Mouse (Mus musculus) cerebellum, adult 9-11 months (tissue): ENCODE measurements at regions not wholly inside any gene's neighbourhood (a gene's known extent, or its start where the extent isn't known, plus 50 kb on each side); places are given as distances from the start of the nearest gene placed in this dataset.

Source experiments
- DNase-seq: peaks from one replicate; pipeline ENCODE4 v3.0.0; 2022

GRCm38 (mm10) chr3:154513566-154513965, 82.9 kb upstream of the Cryz start:
- DNase-seq, result no peak

DNA sequence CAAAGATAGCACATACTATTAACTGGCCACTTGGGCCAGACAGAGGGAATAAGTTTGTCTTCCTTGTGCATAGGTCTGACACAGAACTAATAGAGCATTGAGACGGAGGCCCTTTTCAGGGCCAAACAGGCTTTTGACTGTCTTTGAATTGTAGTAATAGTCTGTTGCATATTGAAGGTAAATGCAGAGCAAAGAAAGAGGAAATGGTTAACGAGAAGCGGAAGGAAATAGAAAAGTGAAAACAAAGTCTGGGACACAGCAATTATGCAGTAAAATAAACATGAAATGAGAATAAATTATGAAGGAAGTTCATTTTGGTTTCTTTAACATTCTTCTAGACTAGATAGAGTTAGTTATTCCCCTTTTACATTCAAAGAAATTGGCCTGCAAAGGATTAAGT, 86.4 kb upstream of the Cryz start:
- DNase-seq, result no peak

GRCm38 (mm10) chr3:154509394-154509793, 87.1 kb upstream of the Cryz start:
- DNase-seq, result no peak

GRCm38 (mm10) chr3:154493387-154493920, 103.1 kb upstream of the Cryz start:
- DNase-seq, result no peak

DNA sequence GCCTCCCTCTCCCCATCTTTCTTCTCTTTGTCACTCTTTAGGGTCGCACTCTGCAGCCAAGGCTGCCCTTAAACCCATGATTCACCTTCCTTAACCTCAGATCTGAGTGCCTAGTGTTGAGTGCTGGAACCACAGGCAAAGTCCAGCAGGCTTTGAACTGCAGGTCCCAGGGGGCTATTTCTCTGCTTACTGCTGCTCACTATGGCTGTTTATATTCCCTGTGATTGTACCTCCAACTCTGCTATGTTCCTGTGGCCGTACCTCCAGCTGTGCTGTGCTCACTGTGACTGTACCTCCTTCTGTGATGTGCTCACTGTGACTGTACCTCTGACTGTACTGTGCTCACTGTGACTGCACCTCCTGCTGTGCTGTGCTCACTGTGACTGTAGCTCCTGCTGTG, 124.1 kb upstream of the Cryz start:
- DNase-seq, result no peak

- DNase-seq, result no peak
These were observed 128.7 kb upstream of the Cryz start for GRCm38 (mm10) chr3:154467581-154468374.

DNA sequence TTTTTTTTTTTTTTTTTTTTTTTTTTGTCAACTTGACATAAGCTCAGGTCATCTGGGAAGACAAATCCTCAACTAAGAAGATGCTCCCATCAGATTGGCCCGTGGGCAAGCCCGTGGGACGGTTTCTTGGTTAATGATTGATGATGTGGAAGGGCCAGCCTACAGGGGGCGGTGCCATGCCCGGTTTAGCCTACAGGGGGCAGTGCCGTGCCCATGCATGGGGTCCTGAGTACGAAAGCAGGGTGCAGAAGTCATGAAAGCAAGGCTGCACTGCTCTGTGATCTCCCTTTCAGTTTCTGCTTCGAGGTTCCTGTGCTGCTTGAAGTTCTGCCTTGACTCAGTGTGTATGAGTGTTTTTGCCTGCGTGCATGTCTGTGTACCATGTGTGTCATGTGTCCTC, 127.7 kb upstream of the Lhx8 start:
- no peak for DNase-seq

DNA sequence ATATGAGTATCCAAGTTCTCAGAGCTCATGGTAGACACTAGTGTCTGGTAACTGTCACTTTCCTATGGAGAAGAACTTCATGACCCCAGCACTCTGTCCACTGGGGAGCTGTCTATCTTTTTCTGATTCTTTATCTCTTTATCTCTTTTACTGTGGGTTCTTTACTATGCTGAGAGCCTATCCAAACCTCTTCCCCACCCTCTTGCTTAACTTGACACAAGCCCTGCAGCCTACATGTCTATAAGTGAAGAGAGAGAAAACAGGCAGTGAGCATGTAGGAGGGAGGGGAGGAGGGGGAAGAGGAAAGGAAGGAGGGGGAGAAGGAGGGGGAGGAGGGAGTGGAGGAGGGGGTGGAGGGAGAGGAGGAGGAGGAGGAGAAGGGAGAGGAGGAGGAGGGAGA, 122.6 kb upstream of the Lhx8 start:
- DNase-seq, result no peak

- DNase-seq, result no peak
These were observed 122.1 kb upstream of the Lhx8 start for GRCm38 (mm10) chr3:154452585-154452984.

DNA sequence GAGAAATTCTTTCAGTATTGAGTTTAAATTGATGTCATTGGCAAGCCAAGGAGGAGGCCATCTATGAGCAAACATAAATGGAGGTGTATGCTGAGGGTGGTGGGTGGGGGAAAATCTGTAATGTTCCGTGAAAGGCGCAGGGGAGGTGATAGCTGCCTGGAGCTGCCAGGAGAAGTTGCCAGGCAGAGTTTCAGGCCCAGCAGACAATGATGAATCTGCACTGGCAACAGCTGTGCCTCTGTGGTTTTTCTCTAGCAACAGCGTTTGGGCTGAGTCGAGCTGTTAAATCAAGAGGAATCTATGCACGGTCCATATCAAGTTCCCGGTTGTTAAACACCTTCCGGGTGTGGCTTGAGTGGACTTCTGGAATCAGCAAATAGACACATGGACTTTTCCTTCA, 120.7 kb upstream of the Lhx8 start:
- no peak for DNase-seq

DNA sequence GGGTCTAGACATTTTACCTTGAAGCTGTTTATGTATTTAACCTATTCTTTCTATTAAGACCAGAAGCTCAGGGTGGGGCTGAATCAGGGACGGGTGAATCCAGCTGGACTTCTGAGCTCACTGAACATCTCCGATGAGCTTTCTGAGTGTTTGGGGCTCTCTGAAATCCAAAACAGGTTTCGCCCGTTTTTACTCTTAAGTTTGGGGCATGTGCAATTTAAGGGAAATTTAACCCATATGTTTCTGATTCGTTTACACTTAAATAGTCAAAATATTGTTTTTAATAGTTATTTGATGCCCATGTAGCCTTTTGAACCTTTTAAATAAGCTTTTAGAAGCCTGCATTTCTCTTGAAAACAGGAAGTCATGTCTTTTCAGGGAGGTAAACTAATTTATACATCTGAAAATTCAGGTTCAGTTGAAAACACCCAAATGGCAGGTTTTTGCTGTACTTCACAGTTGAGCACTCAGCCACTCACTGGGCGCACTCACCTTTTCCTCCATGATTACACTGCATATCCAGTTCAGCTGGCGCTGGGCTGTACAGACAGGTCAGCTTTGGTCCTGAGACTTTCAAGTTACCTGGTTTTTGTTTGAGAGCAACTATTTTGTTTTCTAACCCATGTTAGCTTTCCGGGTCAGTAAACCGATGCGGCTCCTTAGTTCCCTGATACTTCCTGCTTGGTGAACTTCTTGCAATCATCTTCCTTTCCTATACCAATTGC, 113.1 kb upstream of the Lhx8 start:
- DNase-seq, result no peak

DNA sequence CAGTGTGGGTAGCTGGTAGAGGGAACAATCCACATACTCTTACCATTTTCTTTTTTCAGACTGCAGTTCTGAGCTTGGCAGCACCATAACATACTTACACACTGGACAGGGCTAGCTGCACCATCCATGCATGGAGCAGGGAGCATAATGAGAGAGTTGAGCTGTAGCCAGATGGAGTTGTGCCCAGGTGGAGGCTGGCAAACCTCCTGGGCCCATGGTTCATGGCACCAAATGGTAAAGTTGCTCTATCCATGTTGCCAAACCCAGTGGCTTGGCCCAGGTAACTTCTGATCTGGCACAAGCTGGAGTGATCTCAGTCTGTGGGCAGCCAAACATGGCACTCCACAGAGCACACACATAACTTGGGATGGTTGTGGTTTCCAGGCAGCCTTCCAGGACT, 111.0 kb upstream of the Lhx8 start:
- peak; percentile 20 for DNase-seq

- DNase-seq, result no peak
These were observed 110.4 kb upstream of the Lhx8 start for GRCm38 (mm10) chr3:154440899-154441298.

GRCm38 (mm10) chr3:154430856-154431255, 100.4 kb upstream of the Lhx8 start:
- DNase-seq, result no peak

DNA sequence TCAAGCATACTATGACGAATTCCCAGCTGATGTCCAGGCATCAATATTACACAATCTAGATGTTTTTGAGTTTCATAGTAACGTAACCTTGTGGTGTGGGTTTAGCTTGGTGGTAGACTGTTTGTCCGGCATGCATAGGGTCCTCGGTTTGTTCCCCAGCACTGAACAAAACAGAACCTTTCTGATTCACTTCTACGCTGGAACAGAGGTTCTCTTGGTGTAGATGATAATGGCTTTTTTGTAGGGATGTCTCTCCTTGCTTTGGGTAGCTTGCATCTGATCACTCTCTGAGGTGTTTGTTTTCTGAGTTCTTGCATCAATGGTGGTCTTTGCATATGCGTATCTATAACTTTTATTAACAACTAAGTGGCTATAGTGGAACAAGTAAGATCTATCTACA, 99.2 kb upstream of the Lhx8 start:
- no peak for DNase-seq

GRCm38 (mm10) chr3:154424589-154424988, 94.1 kb upstream of the Lhx8 start:
- no peak for DNase-seq

- DNase-seq, result no peak
These were observed 91.0 kb upstream of the Lhx8 start for GRCm38 (mm10) chr3:154421461-154421950.

GRCm38 (mm10) chr3:154418177-154418832, 87.8 kb upstream of the Lhx8 start:
- DNase-seq, result no peak

DNA sequence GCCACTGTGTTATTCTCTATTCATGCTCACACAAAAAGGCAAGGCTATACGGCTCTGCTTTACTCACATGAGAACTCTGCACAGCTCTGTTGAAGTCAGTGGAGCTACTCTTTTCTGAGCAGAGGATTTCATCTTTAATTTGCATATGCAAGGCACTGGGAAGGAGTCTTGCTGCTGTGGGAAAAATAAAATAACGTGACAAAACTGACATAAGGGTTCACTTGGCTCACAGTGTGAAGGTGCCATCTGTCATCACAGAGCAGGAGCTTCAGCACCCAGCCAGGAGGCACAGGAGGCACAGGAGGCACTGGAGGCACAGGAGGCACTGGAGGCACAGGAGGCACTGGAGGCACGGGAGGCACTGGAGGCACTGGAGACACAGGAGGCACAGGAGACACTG, 83.9 kb upstream of the Lhx8 start:
- DNase-seq, result no peak

- no peak for DNase-seq
These were observed 79.8 kb upstream of the Lhx8 start for GRCm38 (mm10) chr3:154410292-154410691.

DNA sequence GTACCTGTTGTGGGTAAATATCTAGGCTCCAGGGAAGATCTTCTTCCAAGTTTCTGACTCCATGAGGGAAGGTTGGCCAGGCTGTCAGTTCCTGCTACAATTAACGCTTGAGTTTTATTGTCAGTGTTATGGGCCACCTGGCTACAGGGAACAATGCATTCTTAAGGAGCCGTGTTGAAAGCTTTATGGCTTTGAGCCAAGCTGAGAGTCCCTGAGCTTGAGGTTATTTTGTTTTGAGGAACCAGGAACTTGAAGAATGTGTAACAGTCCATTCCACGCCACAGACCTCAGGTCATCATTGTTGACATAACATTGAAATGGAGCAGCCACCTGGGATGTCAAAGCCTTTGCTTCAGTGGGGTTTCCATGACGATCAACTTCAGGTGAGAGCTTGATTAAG, 71.6 kb upstream of the Lhx8 start:
- DNase-seq, result no peak

DNA sequence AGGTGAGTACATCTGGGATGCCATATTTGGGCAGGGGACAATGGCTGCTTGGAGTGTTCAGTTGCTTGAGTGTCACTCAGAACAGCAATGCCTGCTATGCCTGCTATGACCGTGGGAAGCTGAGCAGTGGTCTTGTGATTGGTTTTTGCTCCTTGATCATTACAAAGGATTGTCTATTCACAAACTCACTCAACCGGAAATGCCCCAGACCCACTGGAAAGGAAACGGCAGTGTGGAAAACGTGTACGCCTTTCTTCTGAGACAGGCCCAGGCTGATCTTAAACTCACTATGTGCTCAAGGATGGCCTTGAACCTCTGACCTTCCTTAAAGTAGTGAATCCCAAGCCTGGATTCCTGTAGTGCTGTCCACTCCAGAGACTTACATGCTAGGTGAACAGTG, 63.2 kb upstream of the Lhx8 start:
- no peak for DNase-seq

GRCm38 (mm10) chr3:154391629-154392028, 61.2 kb upstream of the Lhx8 start:
- DNase-seq, result no peak

DNA sequence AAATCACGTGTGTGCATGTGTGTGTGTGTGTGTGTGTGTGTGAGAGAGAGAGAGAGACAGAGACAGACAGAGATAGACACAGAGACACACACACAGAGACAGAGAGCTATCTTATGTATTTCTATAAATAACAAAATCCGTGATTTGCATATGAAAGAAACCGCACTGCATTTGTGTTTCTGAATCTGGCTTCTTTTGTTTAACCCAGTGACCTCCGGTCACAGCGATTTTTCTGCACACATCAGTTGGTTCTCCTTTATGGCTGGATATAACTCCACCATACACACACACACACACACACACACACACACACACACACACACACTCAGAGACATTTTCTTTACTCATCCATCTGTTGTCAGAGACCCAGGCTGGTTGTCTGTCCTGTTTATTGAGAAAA, 58.2 kb upstream of the Lhx8 start:
- DNase-seq, result no peak
